Mouse (Mus musculus) megakaryocyte-erythroid progenitor cell, adult 5-6 weeks (primary cell): Measurements from ENCODE around the gene Gcn1l1. TPM values are rescaled to one million over a fixed set of nuclear protein-coding genes. Genes with fewer than 3 reads are reported as not detected.
"Not testable (repeated sequence)": the region's sequence is repeated elsewhere in the genome, so short reads cannot be mapped to it uniquely, and the experiment has no call there.

Experiments used
- ATAC-seq: replicated peaks from 2 replicates; pipeline ENCODE4 v1.8.0; 2016; ENCODE audit warnings: mild to moderate bottlenecking, inconsistent platforms; ENCODE audit not compliant: severe bottlenecking, poor library complexity, low FRiP score, low TSS enrichment
- total RNA-seq, 2 experiments: library from RNA; stranded (forward) in 1 of 2; stranded (reverse) in 1 of 2; fragments of 200-1000, 215-1000 nt in 1 of 2; fragments of >200 nt in 1 of 2; fragmentation: Nextera tagmentation in 1 of 2; gene quantifications; 2 replicates each; pipeline ENCODE4 v1.2.3; 2014 to 2017

Gcn1l1 gene
- total RNA-seq (2014; fragmentation: Nextera tagmentation) = 66.1 and 67.0 TPM in 2 replicates
- total RNA-seq (2017) = 31.2 and 54.2 TPM in 2 replicates

DNA sequence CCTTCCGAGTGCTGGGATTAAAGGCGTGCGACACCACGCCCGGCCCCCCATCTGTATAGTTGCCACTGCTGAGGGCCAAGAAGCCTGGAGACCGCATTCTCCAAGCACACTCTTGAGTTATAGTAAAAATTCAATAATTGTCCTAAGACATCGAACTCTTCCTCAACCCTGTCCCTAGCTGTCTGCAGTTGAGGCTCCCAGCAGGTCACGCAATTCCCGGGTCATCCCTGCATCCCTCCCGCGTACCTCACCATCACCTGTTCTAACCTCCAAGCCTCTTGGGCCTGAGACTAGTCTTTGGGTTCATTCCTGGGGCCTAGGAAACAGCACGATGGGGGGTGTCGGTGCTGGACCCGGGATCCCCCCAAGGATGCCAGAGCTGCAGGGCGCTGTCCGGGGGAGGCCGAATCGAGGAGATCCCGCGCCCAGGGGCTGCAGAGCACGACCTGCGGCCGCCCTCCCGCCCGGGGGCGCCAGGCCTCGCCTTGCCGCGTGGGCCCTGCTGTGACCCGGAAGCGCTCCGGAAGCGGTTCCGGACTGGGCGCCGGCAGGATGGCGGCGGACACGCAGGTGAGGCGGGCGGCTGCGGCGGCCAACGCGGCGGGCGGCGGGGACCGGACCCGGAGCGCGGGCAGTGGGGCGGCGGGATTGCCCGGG is at the start of gene Gcn1l1:
TSS of gene Gcn1l1 (plus strand) at position 518 of the 657 bp plus-strand sequence.
- peak; percentile 56 for ATAC-seq

DNA sequence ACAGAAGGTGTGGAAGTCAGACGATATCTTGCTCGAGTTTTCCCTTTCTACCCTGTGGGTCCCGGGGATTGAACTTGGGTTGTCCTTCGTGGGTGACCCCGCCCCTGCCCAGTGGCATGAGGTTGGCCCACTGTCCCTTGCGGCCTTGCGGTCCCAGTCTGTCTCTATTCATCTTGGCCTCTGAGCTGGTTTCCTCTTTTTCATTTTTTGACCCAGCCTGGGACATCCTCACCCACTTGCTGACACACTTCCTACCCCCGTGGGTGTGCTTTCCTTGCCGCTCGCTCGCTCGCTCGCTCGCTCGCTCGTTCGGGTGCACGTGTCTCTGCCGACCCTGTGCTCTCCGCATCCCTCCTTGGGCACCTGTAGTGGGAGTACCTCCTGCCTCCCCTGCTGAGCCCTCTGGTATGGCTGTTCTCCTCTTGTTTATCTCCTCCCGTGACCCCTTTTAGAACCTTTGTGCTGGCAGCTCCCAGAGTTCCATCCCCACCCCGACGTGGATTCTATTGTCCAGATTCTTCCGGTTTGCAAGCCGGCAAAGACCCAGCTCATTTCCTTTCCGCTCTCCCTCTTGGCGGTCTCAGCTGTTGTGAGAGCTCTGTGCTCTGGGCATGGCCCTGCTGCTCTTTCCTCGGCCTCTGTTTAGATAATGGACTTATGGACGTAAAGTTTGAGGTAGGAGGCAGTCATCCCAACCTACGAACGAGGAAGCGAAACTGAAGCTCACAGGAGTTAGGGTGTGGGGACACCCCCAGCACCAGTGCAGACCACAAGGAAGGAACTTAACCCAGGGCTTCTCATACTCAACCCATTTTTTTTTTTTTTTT is 48.8 kb upstream of the Gcn1l1 start:
- peak; percentile 33 for ATAC-seq

DNA sequence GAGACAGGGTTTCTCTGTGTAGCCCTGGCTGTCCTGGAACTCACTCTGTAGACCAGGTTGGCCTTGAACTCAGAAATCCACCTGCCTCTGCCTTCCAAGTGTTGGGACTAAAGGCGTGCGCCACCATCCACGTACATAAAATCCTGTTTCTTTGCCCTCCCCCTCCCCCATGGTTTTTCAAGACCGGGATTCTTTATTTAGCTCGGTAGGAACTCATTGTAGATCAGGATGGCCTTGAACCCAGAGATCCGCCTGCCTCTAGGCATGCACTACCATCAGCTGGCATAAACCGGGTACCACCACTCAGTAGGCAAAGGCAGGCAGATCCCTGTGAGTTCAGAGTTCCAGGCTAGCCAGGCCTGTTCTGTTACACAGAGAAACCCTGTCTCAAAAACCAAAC is 48.1 kb upstream of the Gcn1l1 start:
- ATAC-seq = no peak

DNA sequence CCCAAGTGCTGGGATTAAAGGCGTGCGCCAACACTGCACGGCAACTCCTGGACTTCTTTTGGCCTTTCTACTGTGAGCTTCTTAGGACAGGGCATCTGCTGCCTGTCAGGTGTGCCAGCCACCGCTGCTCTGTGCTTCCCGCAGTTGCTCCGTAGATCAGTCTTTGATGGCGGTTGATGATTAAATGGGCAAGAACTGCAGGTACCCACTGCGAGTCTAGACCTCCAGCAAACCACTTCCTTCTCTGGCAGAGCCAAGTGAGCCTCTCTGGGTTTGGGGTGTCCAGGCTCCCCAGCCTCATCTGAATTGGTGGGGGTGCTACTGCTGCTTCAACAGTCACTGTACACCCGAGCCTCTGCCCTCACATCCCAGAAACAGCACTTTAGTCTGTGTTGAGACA is 47.6 kb upstream of the Gcn1l1 start:
- ATAC-seq = no peak

DNA sequence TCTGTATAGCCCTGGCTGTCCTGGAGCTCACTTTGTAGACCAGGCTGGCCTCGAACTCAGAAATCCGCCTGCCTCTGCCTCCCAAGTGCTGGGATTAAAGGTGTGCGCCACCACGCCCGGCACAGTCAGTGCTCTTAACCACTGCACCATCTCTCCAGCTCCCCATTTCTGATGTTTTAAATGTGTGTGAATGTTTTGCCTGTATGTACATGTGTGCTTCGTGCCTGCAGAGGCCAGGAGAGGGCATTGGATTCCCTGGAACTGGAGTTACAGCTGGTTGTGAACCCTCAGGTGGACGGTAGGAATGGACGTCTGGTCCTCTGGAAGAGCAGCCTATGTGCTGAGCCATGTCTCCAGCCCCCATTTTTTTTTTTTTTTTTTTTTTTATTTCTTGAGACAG is 46.8 kb upstream of the Gcn1l1 start:
- ATAC-seq = not testable (repeated sequence)

DNA sequence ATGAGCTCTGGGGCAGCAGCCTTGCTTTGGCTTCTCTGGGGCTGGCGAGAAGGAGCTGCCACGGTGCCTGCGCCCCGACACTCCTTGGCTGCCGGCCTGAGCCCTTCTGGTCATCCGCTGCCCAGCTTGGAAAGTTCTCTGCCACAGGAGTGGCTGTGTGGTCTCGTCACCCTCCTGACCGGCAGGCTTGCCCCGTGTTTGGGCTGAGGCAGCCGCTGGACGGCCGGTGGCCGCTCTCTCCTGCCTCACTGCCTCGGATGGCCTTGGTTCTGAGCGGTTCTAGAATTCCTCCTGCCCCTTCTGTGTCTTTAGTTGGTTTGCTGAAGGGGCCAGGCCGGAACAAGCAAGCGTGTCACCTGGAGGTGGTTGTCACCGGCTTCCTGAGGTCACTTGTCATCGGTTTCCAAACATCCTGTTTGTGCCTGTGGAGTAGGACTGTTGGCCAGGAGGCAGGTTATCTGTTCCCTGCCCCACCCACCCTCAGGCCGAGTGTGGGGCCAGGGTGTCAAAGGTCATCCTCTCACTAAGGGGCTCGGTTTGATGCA is 44.7 kb upstream of the Gcn1l1 start:
- ATAC-seq = no peak

DNA sequence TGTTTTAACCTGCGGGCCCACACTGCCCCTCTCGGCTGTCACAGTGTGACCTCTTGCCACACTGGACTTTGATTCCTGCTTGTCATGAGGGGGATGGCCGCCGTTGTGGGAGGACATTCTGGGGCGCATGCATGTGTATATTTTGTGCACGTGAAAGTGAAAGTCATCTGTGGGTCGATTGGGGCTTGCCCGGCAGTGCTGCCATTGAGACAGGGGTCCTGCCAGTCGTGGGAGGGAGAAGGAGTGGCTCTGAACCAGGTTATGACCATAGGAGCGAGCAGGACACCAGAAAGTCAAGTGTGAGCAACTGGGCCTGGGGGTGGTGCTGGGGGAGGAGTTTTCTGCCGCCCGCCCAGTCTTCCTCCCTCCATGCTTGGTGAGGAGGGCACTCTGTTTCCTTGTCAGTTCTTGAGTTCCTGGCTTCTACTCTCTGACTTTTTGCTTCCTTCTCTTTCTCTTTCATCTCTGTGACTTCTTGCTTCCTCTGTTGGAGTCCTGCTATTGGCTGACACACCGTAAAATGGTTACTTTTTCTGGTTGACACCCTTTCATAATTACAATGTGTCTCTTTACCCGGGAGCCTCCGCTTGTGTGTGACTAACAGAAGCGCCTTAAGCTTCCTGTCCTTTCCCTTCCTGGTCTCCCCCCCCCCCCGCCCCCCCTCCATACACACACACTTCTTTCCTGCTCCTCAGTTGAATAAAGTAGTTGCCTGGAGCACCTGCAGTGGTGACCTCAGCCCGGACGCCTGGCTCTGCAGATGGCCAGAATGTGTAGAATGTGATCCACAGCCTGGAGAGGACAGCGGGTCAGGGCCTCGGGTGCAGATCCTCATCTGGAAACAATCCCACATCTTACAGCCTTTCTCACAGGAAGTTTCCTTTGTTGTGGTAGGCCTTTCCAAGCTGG is 43.2 kb upstream of the Gcn1l1 start:
- ATAC-seq = peak; percentile 70

DNA sequence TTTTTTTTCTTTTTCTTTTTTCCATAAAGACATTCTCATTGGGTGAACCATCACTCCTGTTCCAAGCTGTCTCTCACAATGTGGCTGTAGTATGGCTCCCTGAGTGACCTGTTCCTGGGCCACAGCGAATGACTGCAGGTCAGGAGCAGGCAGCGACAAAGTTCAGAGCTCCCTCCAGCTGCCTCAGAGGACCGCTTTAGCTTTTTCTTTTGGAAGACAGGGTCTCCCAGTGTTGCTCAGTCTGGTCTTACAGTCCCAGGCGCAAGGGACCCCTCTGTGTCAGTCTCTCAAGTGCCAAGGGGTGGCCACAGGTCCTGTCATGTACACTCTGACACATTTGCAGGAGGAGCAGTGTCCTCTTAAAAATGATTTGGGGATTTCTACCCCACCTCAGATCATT is 42.5 kb upstream of the Gcn1l1 start:
- no peak for ATAC-seq

DNA sequence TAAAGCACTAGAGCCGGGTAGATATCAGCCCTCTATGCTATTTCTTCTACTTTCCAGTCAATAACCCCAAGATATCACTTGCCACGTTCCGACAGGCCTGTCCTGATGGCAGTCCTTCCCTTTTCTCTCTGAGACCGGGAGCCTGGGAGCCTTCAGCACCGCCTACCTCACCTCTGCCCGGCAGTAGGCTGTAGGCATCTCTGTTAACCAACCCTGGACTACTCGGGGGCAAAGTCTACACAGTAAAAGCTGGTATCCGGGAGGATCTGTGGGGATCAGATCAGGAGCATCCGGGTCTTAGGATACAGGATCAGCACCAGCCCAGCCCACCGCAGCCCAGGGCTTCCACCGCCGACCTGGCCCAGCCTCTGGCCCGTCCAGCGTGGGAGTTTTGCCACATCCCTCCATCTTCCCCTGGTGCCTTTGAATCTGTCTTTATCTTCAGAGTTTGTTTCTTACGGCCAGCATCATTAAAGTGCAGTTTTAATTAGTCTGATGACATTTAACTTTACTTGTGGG is 42.0 kb upstream of the Gcn1l1 start:
- ATAC-seq = no peak

DNA sequence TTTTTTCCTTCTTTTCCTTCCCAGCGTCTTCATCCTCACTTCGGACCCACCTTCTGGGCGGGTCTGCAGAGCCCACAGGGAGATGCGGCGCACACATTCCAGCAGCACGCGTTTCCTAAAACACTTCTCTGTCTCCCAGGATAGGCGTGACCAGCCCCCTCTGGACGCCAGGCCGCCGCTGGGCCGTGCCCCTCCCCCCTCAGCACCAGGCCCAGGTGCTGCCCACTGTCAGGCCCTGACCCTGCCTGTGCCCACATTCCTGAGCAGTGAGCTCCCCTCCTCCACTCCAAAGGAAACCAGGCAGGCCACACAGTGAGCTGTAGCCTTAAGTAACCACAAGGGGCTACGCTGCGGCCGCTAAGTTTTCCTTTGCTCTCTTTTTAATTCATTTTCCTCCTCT is 41.1 kb upstream of the Gcn1l1 start:
- ATAC-seq = no peak

DNA sequence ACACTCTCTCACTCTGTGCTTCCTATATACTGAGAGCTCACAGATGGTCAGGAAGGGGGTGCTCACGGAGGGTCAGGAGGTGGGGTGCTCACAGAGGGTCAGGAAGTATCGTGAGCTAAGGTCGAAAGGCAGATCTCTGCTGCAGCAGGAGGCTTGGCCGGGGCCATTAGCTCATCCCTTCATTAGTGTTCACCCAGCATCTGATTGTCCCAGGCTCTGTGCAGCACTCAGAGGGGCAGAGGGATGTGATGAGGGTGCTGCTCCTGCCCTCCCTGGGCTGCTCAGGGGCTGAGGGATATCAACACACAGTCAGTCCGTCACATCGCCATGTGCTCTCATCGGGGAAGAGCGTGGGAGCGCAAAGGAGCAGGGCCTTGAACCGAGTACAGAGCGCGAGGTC is 40.6 kb upstream of the Gcn1l1 start:
- no peak for ATAC-seq

DNA sequence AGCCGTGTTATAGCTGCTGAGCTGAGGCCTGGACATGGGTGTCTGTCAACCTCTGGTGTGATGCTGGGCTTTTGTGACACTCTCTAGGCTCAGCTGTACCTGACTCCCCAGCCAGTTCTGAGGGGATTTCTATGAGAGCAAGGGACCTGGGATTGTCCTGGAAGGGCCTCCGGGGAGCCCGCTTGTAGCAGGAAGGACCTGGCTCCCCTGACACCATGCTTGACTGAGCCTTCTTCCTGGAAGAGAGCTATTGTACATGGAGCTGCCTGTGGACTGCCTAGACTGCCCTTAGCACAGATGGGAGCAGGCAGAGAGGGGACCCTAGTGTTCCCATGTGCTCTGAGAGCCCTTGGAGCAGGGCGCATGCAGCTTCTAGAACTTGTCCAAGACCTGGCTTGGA is 39.6 kb upstream of the Gcn1l1 start:
- no peak for ATAC-seq

DNA sequence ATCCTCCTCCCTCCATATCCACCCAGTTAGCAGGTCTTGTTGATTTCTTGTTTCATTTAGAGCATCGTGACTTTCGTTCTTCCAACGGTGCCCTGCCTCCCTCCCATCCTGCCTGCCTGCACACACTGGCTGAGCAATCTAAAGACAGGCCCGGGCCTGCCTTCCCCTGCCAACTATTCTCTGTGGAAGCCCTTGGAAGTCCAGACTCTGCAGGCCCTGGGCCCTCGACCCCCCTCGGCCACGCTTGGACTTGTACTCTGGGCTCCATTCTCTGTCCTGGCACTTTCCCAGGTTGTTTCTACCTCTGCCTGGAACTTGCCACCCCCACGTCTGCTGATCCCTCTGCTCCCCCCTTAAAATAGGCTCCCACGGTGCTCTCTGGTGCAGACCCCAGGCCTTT is 39.1 kb upstream of the Gcn1l1 start:
- no peak for ATAC-seq

DNA sequence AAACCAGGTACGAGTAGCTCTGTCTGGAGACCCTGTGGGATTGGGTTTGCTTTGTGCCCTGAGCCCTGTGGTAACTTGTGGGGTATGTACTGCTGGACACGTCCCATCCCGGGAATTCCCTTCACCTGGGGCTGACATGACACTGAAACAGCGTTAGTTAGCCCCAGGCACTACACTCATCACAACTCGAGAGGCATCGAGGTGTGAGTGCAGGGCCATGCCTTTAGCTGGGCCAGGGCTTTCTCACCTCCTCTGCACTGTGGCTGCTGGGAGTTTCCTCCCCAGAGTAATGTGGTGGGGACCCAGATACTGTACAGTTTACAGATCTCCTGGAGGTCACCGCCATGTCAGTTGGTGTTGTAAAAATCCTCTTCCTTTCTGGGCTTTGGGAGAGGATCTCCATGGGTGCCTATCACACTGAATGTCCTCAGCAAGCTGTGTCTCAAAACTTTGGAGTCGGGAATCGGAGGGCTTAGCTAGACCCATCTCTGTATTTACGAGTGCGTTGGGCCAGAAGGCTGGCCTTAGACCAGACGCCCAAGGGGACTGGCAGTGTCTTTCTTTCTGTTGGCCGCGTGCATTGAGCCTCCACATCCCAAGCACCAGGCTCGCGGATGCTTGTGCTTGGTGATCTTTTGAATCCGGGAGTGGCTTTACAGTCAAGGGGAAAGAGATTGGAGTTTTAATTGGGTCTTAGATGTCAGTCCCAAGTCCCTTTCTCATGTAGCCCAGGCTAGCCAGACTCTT is 38.4 kb upstream of the Gcn1l1 start:
- no peak for ATAC-seq

DNA sequence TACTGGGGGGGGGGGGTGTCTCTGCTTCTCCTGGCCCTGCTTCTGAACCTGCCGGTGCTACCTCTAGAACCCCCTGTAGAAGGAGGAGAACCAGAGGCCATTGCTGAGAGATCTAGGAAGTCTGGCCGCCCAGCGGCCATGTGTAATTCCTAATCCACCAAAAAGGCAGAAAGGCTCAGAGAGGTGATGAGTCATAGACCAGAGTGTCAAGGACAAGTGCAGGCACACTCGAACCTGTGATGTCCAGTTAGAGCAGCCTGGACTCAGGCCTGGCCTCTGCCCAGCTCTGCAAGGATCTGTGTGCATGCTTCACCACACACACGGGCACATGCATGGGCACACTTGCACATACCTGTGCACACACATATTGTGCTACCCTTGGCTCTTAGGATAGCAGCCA is 36.9 kb upstream of the Gcn1l1 start:
- no peak for ATAC-seq

DNA sequence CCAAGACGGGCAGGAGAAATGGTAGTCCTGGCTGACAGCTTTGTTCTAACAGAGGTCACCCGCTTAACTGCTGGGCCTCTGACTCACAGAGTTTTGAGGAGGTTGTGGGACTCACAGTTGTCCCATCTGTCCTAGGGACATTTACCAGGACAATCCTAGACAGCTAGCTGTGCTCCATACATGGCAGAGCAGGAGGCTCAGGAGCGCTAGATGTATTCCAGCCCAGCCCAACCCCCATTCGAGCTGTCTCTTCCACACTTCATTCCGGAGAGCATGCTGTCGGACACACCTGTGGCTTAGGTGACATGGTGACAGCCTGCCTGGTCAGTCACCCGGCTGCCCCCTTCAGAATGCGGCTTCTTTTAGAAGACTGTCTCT is 35.7 kb upstream of the Gcn1l1 start:
- no peak for ATAC-seq

DNA sequence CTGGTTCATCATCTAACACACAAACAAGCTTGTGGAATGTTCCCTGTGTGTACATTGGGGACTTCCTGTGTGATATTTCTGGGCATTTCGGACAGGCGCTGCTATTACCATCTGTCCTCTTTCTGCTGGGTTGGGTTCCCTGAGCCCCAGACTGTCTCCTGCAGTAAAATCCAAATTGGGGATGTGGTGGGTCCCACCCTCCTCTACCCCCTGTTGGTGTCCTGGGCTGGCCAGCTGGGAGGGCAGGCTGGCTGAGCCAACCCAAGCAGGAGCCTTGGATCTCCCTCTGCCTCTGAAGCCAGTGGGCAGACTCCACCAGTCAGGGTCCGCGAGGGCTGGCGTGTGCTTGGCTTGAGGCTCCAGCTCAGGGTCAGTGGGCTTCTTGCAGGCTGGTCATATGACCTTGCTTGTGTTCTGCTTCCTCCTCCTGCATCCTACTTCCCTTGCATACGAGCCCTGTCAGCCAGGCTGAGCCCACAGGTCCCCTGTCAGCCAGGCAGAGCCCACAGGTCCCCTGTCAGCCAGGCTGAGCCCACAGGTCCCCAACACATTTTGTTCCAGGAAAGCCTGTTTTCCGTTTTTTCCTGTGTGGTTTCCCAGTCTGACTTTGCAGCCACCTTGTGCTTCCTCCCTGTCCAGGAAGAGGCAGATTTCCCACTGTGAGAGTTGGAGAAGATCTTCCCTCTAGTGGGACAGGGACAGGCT is 35.2 kb upstream of the Gcn1l1 start:
- no peak for ATAC-seq

DNA sequence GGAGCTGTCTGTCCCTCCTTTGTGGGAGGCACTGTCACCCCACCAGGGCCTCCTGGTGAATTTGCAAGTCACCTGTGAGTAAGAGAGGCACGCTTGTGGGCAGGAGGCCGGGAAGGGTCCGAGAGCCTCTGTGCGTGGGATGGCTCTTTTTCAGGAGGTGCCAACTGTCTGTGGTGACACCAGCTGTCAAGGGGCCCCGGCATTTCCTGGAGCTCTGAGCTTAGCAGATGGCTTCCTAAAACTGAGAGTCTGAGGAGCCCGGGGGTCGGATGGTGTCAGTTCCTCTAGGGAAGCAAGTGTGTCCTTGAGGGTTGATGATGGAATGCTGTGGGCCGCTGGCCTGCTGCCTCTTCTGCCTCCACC is 34.6 kb upstream of the Gcn1l1 start:
- no peak for ATAC-seq
